Mouse (Mus musculus) ES-E14 (cell line): ENCODE measurements around the gene Angpt4. TPM values are rescaled to one million over a fixed set of nuclear protein-coding genes. Genes with fewer than 3 reads are reported as not detected.

Experiments
- DNase-seq: peaks from one replicate; pipeline ENCODE4 v3.0.0-alpha.2; 2013; ENCODE audit warnings: low read depth, low spot score
- H3K27ac ChIP-seq: 2 replicates; pipeline ENCODE4 v1.5.1; 2012; ENCODE audit warnings: low read depth, mild to moderate bottlenecking, low read length, moderate library complexity, mixed read lengths; ENCODE audit not compliant: poor library complexity, insufficient read depth, severe bottlenecking
- H3K36me3 ChIP-seq: 2 replicates; pipeline ENCODE4 v1.6.1; 2012; ENCODE audit warnings: mild to moderate bottlenecking, low read length, moderate library complexity, mixed read lengths; ENCODE audit not compliant: control insufficient read depth, poor library complexity, insufficient read depth, severe bottlenecking
- H3K4me1 ChIP-seq, 2 experiments: fragments of 150-350 bp in 1 of 2; sonication (generic) in 1 of 2; 2 replicates each; pipeline ENCODE4 v1.6.1; 2012; ENCODE audit warnings: low read length in 2 of 2, mild to moderate bottlenecking in 1 of 2, mixed read lengths in 1 of 2; ENCODE audit not compliant: control insufficient read depth in 2 of 2, insufficient read depth in 2 of 2, poor library complexity in 1 of 2
- H3K4me3 ChIP-seq, 2 experiments: fragments of 150-350 bp in 1 of 2; sonication (generic) in 1 of 2; 2 replicates each; pipeline ENCODE4 v1.5.1; 2012; ENCODE audit warnings: low read length in 2 of 2, low read depth in 1 of 2, mild to moderate bottlenecking in 1 of 2, mixed read lengths in 1 of 2; ENCODE audit not compliant: insufficient read depth in 1 of 2, poor library complexity in 1 of 2, severe bottlenecking in 1 of 2
- H3K9ac ChIP-seq: 2 replicates; pipeline ENCODE4 v1.6.1; 2012; ENCODE audit warnings: low read depth, mild to moderate bottlenecking, low read length, mixed read lengths; ENCODE audit not compliant: poor library complexity, insufficient read depth, severe bottlenecking
- H3K9me3 ChIP-seq: fragments of 150-350 bp; sonication (generic); 2 replicates; pipeline ENCODE4 v1.6.1; 2012; ENCODE audit warnings: low read depth, mild to moderate bottlenecking, low read length; ENCODE audit not compliant: control insufficient read depth, insufficient read depth
- CHD2 ChIP-seq: IDR thresholded peaks from 2 replicates; pipeline ENCODE4 v1.6.1; 2014; ENCODE audit warnings: mild to moderate bottlenecking, low read depth, low read length, inconsistent platforms
- HCFC1 ChIP-seq: IDR thresholded peaks from 2 replicates; pipeline ENCODE4 v1.6.1; 2012; ENCODE audit warnings: low read length, inconsistent platforms, borderline replicate concordance; ENCODE audit not compliant: insufficient read depth
- MAFK ChIP-seq: IDR thresholded peaks from 2 replicates; pipeline ENCODE4 v1.6.1; 2014; ENCODE audit warnings: mild to moderate bottlenecking, low read depth, low read length, inconsistent platforms; ENCODE audit not compliant: insufficient read depth
- ZC3H11A ChIP-seq: IDR thresholded peaks from 2 replicates; pipeline ENCODE4 v1.6.1; 2012; ENCODE audit warnings: low read depth, mild to moderate bottlenecking, inconsistent platforms, low read length, borderline replicate concordance
- ZNF384 ChIP-seq: IDR thresholded peaks from 2 replicates; pipeline ENCODE4 v1.6.1; 2012; ENCODE audit warnings: low read depth, low read length, inconsistent platforms
- in situ Hi-C, 2 experiments: fragments of 600-800 bp; cut with MboI; formaldehyde crosslinking; loops; one replicate each; pipeline ENCODE4 v1.15.1; 2025; ENCODE audit warnings: low sequenced_read_pairs in 2 of 2, inconsistent platforms in 1 of 2; ENCODE audit not compliant: unreplicated experiment in 2 of 2
- total RNA-seq: library from RNA; depleted of rRNA; stranded (reverse); fragments of 300-350 nt; gene quantifications from 2 replicates; pipeline ENCODE4 v1.2.3, GENCODE M21; 2012

Gene Angpt4
- total RNA-seq, 1 experiment: 0.98 TPM

- H3K9me3 ChIP-seq: no peaks in the 10 kb centered on the region
- H3K9ac ChIP-seq: no peak overlapping the region
- peaks cover 0 to 20% of the 10 kb centered on the region in 2 experiments; a peak in 2 of 4 replicates for H3K4me1 ChIP-seq
- no peak for DNase-seq
- TF ChIP-seq HCFC1 (no peak), ZNF384 (no peak), CHD2 (no peak)
- in situ Hi-C loops: no loop called here
- H3K27ac ChIP-seq: no peak overlapping the region
- no peaks in the 10 kb centered on the region for H3K36me3 ChIP-seq
- no peak overlapping the region for H3K4me3 ChIP-seq
These were observed 48.3 kb downstream of the Angpt4 start for GRCm38 (mm10) chr2:151959274-151959673.

GRCm38 (mm10) chr2:151961284-151962196, 50.5 kb downstream of the Angpt4 start:
- peaks cover 0 to 25% of the 10 kb centered on the region in 2 experiments; a peak in 2 of 4 replicates for H3K4me1 ChIP-seq
- H3K27ac ChIP-seq: no peak overlapping the region
- in situ Hi-C loops: no loop called here
- no peak overlapping the region for H3K4me3 ChIP-seq
- TF ChIP-seq ZNF384 (no peak), MAFK (no peak), CHD2 (no peak)
- no peak for DNase-seq
- no peaks in the 10 kb centered on the region for H3K36me3 ChIP-seq
- no peaks in the 10 kb centered on the region for H3K9me3 ChIP-seq
- no peak overlapping the region for H3K9ac ChIP-seq

- Histone ChIP-seq H3K4me3 (no peak overlapping the region), H3K4me1 (peaks cover 0 to 25% of the 10 kb centered on the region in 2 experiments; a peak in 2 of 4 replicates), H3K9me3 (no peaks in the 10 kb centered on the region), H3K36me3 (no peaks in the 10 kb centered on the region), H3K9ac (no peak overlapping the region), H3K27ac (no peak overlapping the region)
- TF ChIP-seq MAFK (no peak), CHD2 (no peak), ZC3H11A (no peak), ZNF384 (no peak), HCFC1 (no peak)
- in situ Hi-C loops: no loop called here
- no peak for DNase-seq
These were observed 51.5 kb downstream of the Angpt4 start for GRCm38 (mm10) chr2:151962474-151962873.

- H3K4me3 ChIP-seq: no peak overlapping the region
- H3K27ac ChIP-seq: no peak overlapping the region
- peaks cover 0 to 25% of the 10 kb centered on the region in 2 experiments; a peak in 2 of 4 replicates for H3K4me1 ChIP-seq
- no peak overlapping the region for H3K9ac ChIP-seq
- TF ChIP-seq HCFC1 (no peak), CHD2 (no peak), ZNF384 (no peak), MAFK (no peak), ZC3H11A (no peak)
- H3K36me3 ChIP-seq: no peaks in the 10 kb centered on the region
- no peaks in the 10 kb centered on the region for H3K9me3 ChIP-seq
- DNase-seq: no peak
- in situ Hi-C loops: no loop called here
These were observed 52.3 kb downstream of the Angpt4 start for GRCm38 (mm10) chr2:151963319-151963718.
